Mouse (Mus musculus) v-Abl transformed pro-B cells (cell line): ENCODE results near the gene Zfp644.

Source experiments
- in situ Hi-C, 2 experiments: fragments of 400-800 bp; cut with MboI; formaldehyde crosslinking; loops; one replicate each; pipeline ENCODE4 v1.15.1; 2025; ENCODE audit not compliant: unreplicated experiment in 2 of 2

The Zfp644 gene

DNA sequence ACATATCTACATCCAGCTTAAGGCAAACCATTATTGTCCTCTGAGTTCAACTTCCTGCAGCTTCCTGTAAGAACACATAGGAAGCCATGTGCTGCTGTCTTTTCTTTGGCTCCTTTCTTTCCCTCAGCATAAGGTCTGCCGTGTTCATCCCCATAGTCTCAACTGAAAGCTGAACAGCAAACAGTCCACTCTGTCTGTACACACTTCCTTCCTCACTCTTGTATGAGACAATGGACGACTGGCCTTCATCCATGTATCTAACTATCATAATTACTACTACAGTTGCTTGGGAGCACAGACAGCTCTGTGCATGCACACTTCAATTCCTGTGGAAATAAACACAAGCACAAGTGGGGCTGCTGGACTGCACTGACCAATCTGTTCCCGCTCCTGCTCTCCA is 25.2 kb downstream of the Zfp644 start:
- in situ Hi-C loops: no loop called here

DNA sequence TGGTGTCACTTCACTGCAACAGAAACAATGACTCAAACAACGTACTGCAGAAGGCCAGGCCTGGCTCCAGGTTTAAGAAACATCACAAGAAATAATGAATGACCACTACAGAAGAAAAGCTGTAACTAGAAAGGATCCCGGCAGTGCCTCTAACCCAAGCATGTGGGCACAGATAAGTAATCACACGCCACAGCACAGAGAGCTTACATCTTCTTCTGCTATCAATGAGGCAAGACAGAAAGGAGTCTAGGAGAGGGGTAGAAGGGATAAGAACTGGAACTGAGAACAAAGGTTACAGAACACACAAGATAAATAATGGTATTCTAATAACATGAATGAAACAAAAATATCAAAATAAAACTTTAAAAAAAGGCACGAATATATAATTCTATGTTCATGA is 32.2 kb downstream of the Zfp644 start:
- in situ Hi-C loops: no loop called here

DNA sequence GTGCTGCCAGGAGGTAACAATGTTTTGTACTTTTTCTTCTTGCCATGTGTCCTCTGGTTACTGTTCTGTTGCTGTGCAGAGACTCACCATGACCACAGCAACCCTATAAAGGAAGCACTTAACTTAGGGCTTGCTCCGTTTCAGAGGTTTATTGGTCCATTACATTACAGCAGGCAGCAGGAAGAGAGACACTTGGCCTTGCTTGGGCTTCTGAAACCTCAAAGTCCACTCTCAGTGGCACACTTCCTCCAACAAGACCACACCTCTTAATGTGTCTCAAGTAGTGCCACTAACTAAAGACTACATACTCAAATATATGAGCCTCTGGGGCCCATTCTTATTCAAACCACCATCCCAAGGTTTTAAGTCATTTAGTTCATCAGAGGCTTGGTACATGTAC is 36.2 kb downstream of the Zfp644 start:
- in situ Hi-C loops: no loop called here

DNA sequence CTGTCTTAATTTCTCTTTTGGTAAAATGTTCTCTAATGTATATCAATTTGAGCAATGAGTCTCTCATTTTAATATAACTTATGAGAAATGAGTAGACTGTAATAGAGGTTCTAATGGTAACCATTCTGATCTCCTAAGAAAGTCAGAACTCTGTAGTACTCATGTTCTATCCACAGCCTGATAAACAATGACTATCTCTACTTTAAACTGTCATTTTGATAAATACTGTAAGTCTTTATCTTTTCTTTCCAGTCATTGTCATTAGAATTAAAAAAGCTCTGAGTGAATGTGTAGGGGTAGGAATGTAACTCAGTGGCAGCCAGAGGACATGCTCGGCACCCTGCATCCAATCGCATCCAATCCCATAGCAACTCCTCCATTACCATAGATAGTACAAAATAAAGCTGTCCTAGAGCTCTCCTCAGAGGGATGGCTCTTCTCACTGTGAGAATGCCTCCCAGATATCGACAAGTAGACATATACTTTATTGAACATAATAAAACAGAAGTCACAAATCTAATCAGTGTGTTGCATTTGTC is 44.2 kb downstream of the Zfp644 start:
- in situ Hi-C loops: no loop called here

DNA sequence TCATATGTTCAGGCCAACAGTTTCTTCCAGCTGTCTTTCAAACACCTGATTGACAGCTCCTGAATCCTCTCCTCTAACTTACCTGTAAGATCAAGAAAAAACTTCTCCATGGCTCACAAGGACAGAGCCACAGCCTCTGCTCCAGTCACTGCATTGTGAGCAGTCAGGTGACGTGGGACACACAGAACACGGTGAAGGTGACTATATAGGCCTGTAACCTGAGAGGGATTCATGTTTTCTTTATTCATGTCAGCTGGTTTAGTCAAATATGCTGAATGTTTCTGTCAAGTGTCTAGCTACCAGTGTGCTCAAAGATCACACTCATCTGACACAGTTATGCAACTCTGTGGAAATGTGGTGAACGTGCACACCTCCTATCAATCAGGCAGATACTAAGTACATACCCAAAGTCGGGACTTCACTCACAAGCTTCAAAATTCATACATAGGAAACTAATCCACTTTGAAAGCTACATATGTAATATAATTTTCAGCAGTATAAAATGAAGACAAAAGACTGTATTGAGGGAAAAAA is 44.8 kb downstream of the Zfp644 start:
- in situ Hi-C loops: no loop called here

DNA sequence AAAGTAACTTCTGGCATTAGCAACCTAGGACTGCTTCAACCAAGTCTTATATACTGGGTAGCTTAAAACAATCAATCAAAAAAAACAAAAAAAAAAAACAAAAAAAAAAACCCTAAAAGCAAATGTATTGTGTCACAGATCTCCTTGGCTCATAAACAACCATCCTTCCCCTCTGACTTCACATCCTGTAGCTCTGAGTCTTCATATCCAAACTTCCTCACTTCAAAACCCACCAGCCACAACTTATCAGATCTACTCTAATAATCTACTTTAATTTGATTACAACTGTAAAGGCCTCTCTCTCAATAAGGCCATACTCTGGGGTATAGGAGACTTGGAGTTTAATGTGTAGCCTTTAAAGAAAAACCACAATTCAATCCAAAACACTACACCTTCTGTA is 47.1 kb downstream of the Zfp644 start:
- in situ Hi-C loops: loop anchor here in 1 of 2 experiments (25.0 kb wide), 1 partner anchor 738 kb away; no protein-coding TSS in a partner anchor

DNA sequence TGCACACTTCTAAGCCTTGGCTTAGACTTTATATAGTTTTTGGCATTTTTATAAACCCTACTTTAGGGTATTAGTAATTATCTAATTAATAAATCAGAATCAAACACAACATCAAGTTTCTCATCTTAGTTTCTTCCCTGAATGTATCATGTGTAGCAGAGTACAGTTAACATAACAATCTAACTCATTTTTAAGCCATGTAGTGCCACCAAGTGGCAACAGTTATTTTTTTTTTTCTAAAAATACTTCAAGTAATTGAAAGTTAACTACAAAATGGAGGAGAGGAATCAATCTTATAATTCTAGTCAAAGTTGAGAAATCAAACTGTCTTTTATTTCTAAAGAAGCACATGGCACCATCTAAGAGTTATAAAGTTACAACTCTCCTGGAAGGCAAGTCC is 47.6 kb downstream of the Zfp644 start:
- in situ Hi-C loops: loop anchor here in 1 of 2 experiments (25.0 kb wide), 1 partner anchor 737 kb away; no protein-coding TSS in a partner anchor

DNA sequence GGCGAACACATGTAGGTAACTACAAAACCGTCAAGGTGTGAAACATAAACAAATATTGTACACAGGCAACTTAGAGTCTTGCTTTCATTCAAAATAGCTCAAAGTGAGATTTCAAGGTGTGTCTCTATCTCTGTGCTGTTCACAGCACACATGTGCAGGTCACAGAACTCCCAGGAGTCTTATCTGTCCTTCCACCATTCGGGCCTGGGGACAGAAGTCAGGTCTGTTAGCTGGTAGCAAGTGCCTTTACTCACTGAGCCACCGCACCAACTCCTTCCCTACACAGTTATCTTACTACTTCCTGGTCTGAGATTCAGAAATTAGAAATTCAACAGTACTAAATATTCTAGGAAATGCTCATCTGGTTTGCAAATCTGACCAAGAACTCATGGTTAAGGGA is 53.7 kb downstream of the Zfp644 start:
- in situ Hi-C loops: loop anchor here in 1 of 2 experiments (25.0 kb wide), 1 partner anchor 731 kb away; no protein-coding TSS in a partner anchor

DNA sequence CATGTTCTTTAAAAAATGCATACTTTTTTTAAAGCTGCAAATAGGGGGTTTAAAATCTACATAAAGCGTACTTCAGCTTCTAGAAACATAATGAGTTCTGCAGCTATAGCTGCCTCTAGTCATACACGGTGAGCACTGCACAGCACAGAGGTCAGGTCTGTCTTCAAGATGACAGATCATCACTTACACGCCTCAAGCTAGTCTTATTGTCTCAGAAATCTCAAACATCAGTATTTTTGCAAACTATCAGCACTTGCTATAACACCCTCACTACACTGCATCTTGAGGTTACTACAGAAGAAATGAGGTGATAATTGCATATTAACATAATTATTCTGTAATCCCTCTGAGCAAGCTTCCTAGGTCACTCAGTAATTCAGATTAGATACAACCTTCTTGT is 55.2 kb downstream of the Zfp644 start:
- in situ Hi-C loops: loop anchor here in 1 of 2 experiments (25.0 kb wide), 1 partner anchor 730 kb away; no protein-coding TSS in a partner anchor

DNA sequence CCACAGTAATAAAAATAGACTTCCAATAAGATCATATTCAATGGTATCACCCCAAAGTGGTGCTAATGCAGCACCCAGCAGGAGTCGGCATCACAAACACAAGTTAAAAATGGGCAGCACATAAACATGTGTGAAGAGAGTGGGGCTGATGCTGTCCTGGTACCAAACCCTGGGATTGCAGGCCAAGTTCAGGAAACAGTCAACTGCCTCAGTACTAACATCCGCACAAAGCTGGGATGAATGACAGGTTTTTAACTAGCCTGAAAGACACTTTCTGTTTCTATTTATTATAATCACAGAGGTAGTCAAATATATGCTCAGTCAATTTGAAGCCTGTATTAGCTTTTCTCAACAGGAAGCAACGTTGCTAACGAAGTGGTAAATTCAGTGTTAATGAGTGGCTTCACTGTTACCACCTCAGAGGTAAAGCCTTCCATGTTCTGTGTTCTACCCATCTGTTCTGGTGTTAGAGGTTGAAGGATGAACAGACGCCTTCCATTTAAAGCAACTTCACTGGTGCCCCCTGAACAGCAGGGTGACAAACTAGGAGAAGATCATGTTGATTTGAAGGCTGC is 56.8 kb downstream of the Zfp644 start:
- in situ Hi-C loops: loop anchor here in 1 of 2 experiments (25.0 kb wide), 1 partner anchor 728 kb away; no protein-coding TSS in a partner anchor

DNA sequence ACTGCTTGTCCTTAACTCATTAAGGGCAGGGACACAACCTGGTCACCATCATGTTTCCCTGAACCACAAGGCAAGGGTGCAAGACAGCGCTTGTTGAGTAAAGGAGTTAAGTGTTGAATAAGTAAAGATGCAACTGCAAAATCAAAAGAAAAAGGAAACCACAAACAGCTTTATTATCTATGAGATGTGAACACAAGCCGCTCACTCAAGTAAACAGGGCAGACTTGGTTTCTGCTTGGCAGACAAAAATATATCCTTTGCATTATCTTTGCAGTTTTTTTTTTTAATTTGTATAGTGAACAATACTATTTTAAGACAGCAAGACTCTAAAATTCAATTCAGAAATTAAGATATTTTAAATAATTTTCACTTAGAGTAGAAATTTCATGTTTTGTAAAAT is 57.5 kb downstream of the Zfp644 start:
- in situ Hi-C loops: loop anchor here in 1 of 2 experiments (25.0 kb wide), 1 partner anchor 727 kb away; no protein-coding TSS in a partner anchor

DNA sequence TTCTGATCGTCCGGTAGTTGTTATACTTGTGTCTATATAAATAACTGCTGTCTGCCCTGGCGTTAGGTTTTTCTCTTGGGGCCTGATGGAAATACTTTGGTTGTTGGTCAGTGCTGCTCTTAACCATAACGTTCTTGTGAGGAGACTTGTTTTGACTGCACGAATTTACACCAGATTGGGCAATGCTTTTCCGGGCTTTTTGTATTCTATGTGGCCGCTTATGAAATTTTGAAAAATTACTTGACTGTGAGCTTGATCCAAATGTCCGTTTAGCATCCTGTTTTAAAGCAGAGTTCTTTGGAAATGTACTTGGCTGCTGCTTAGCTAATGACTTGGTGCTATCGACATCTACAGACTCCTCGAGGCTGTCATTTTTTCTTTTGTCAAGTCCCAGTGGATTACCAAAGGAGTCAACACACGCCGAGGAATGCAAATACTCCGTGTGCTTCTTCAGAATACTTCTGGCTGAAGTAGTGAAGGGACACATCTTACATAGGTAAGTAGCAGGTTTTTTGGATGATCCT is 60.6 kb downstream of the Zfp644 start:
- in situ Hi-C loops: loop anchor here in 1 of 2 experiments (25.0 kb wide), 1 partner anchor 724 kb away; no protein-coding TSS in a partner anchor

DNA sequence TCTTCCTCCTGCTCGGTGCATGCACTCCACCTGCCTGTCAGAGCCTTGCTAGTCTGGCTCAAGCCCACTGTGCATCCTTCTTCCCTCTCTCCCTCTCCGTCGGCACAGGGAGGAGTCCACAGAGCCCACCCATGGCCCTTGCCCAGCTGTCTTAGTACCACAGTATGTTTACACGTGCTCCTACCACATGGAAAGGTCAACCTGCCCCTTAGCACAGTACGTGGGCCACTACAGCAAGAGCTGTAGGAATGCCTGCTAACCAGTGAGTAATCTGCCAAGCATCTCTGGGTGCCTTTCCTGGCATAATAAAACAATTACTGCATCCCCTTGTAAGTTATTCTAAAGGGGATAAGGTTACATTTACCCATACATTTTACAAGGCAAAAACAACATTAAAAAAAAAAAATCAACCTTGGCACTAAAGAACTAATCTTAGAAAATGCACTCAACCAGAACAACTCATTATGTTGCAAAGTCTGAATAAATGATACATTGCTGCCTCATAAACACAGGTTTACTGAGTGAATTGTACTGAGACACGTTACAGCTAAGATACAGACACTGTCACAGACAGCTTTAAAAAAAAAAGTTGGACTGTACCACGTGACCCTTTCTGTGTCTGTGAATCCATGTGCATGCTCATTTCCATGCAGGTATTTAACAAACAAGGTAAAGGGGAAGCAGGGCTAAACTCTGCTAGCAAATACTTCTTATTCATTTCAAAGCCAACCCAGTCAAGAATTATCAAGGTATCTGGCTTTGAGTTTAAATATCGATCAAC is 68.5 kb downstream of the Zfp644 start:
- in situ Hi-C loops: loop anchor here in 1 of 2 experiments (25.0 kb wide), 1 partner anchor 716 kb away; no protein-coding TSS in a partner anchor

DNA sequence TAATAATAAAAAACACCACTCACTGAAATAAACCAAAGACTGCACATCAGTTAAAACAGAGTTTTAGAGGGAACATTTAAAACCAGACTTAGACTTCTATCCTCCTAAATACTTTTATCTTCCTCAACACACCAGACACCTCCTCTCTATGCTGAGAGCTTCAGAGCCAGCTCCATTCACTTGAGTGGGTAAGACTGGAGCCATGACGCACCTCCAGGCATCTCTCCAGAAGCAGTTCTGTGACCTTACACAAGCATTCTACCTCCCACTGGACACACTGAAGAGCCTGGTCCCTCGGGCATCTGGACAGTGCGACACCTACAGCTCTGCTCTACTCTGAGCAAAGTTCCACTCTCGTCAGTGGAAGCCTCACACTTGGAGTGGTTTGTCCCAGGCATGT is 73.8 kb downstream of the Zfp644 start:
- in situ Hi-C loops: no loop called here

DNA sequence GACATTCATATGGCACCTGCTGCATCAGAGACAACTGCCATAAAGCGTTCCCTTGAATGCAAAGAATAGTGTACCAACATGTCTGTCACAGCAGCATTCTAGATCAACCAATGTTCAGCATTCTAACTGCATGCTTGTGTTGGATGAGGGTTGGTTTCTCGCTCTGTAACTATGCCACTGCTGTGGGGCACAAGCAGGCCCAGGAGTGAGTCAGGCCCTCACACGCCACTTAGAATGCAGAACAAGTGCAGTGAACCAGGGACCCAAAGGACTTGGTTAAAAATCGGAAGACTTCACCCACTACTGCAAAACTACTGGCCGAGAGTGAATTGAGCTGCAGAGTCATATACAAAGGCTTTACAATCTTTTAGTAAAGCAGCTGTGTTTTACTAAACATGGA is 74.9 kb downstream of the Zfp644 start:
- in situ Hi-C loops: no loop called here

DNA sequence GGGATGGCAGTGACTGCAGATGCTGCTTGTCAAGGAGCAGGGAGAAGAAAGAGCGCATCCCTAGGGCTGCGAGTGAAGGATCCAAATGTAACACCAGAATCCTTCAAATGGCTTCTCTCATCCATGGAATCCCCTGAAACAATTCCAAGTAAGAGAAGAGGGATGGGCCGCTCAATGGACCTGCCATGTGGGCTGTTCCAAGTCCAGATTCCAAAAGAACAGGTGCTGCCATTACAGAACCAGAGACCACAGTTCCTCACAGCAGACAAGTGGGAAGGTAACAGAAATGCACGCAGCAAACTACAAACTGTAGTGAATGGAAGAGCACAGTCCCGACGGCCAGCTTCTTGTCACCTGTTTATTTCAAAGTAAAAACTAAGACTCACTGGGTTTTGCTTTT is 76.6 kb downstream of the Zfp644 start:
- in situ Hi-C loops: no loop called here

DNA sequence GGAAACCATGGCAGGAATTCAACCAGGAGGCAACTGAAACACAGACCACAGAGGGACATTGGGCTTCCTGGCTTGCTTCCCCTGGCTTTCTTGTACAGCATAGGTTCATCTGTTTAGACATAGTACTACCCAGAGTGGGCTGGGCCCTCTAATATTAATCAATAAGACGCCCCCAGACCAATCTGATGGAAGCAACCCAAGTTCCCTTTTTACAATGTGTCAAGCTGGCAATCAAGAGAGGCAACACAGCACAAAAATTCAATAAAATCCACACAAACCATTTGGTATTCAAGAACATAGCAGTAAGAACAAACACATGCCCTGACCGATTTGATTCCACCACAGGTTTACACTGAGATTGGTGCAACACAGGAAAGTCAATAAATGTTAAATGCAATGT is 82.1 kb downstream of the Zfp644 start:
- in situ Hi-C loops: no loop called here

DNA sequence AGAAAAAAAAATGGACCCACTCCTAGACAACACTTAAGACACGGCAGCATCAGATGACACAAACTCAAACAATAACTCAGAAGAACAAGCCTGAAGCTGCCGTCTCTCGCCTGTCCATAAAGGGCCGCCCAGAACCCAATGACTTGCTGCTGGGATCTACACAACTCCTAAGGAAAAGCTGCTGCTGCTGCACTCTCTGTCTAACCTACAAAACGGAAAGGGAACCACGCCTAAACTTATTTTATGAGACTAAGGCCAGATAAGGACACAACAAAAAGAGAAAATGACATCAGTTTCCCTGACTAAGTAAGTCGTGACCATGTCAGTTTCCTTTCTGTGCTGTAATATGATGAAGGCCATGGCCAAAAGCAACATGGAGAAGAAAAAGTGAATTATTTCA is 82.5 kb downstream of the Zfp644 start:
- in situ Hi-C loops: no loop called here

DNA sequence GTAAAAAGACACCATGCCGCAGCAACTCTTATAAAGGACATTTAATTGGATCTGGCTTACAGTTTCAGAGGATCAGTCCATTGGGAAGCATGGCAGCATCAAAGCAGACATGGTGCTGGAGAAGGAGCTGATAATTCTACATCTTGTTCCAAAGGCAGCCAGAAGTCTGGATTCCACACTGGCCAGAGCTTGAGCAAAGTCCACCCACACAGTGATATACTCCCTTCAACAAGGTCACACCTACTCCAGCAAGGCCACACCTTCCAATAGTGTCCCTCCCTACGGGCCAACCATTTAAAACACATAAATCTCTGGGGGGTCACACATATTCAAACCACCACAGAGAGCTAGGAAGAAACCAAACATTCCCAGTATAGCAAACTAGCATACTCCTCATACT is 84.9 kb downstream of the Zfp644 start:
- in situ Hi-C loops: no loop called here

DNA sequence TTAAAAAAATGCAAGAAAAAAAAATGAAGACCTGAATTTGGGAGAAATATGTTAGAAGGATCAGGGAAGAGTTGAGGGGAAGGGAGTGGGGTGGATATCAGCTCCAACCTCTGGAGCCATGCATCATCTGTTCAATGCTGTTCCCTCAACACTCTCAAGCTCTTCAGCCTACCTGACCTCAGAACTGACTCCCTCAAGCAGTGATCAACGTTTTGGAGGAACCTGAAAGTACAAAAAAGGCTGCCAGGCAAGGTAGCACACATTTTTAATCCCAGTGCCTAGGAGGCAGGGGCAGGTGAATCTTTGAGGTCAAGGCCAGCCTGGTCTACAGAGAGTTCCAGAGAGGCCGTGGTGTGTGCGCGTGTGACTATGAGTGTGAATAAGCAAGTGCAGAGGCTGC is 88.3 kb downstream of the Zfp644 start, which contains the start of gene Gm17304:
Gene Gm17304, plus strand, starts transcription at position 301 of the 400 bp plus-strand sequence.
- in situ Hi-C loops: no loop called here

DNA sequence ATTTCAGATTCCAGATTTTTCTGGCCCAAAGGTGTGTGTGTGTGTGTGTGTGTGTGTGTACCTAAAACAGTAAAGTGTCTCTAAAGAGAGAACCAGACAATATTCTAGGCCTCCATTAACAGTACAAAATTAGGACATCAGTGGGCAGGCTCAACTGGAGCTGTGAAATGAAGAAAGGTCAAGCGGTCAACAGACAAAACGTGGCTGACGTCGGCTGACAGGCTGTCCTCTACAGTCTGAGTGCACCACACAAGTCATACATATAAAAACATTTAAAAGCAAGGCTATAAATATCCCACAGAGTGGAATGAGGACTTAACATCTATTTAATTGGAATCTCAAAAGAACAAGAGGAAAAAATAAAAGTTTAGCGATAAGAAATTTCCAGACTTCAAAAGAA is 90.0 kb downstream of the Zfp644 start:
- in situ Hi-C loops: no loop called here
